Mouse (Mus musculus): ENCODE data around the gene Ifna7. TPM values are rescaled to one million over a fixed set of nuclear protein-coding genes. Genes with fewer than 3 reads are reported as not detected.

Ifna7 gene
- polyA plus RNA-seq (2012; rRNA removed; ENCODE audit: low replicate concordance) = not detected in 2 replicates

DNA sequence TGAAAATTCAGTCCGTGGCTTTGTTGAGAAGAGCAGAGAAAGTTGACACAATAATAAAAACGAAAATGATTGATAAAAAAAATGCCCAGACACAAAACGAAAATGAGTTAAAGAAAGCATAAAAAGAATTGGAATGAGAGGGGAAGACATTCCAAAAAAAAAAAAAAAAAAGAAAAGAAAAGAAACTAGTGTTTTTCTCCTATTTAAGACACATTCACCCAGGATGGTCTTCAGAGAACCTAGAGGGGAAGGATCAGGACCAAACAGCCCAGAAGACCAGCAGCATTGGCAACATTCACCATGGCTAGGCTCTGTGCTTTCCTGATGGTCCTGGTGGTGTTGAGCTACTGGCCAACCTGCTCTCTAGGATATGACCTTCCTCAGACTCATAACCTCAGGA lies at the start of gene Ifna7:
TSS of gene Ifna7 (plus strand) at position 301 of the 400 bp plus-strand sequence.

DNA sequence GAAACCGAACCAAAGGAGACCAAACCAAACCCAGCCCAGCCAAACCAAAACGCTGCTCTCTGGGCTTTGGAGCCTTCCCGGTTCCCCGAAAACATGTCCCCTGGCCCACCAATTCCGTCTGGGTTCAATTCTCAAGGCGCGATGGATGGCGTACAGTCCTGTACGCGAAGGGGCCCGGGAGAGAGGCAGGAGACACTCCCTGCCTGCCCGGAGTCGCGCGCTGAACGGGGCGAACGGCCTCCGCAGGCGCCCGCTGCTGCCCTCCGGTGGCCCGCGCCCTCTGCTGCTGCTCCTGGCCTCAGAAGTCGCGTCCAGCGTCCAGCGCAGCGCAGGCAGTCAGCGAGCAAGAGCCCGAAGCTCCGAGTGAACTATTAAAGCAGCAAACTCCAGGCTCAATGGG lies 42.5 kb upstream of the Ifna7 start, which contains the start of gene Gm13290:
TSS of gene Gm13290 (plus strand) at position 301 of the 400 bp plus-strand sequence.

DNA sequence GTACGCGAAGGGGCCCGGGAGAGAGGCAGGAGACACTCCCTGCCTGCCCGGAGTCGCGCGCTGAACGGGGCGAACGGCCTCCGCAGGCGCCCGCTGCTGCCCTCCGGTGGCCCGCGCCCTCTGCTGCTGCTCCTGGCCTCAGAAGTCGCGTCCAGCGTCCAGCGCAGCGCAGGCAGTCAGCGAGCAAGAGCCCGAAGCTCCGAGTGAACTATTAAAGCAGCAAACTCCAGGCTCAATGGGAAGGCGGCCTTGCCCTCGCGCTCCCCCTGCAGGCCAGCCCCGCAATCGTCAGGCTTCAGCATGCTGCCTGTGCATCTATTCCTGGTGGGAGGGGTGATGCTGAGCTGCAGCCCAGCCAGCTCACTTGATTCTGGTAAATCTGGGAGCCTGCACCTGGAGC lies 39.4 kb upstream of the Ifna7 start, which contains the start of gene Gm13289:
TSS of gene Gm13289 (plus strand) at position 301 of the 400 bp plus-strand sequence.

DNA sequence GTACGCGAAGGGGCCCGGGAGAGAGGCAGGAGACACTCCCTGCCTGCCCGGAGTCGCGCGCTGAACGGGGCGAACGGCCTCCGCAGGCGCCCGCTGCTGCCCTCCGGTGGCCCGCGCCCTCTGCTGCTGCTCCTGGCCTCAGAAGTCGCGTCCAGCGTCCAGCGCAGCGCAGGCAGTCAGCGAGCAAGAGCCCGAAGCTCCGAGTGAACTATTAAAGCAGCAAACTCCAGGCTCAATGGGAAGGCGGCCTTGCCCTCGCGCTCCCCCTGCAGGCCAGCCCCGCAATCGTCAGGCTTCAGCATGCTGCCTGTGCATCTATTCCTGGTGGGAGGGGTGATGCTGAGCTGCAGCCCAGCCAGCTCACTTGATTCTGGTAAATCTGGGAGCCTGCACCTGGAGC lies 36.5 kb upstream of the Ifna7 start, which contains the start of gene Gm13272:
TSS of gene Gm13272 (plus strand) at position 301 of the 400 bp plus-strand sequence.

DNA sequence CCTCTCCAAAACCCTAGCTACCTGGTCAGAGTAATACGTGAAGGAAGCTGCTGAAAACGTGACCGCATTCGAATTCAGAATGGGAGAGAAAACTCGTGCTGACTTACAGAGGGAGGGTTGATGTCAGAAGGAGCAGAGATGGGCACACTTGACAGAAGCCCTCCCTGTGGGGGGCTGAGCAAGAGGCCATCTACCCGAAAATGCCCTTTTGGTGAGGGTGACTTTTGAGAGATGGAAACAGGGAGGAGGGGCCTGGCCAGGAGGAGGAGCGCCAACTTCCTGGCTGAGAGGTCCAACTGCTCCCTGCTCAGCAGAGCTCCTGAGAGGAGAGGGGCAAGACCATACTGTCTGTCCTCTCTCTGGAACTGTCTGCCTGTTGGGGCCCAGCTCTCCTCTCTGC lies 34.2 kb upstream of the Ifna7 start, which contains the start of gene Ifnz:
TSS of gene Ifnz (plus strand) at position 301 of the 400 bp plus-strand sequence.

DNA sequence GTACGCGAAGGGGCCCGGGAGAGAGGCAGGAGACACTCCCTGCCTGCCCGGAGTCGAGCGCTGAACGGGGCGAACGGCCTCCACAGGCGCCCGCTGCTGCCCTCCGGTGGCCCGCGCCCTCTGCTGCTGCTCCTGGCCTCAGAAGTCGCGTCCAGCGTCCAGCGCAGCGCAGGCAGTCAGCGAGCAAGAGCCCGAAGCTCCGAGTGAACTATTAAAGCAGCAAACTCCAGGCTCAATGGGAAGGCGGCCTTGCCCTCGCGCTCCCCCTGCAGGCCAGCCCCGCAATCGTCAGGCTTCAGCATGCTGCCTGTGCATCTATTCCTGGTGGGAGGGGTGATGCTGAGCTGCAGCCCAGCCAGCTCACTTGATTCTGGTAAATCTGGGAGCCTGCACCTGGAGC lies 30.6 kb upstream of the Ifna7 start, which contains the start of gene Gm13276:
TSS of gene Gm13276 (plus strand) at position 301 of the 400 bp plus-strand sequence.

DNA sequence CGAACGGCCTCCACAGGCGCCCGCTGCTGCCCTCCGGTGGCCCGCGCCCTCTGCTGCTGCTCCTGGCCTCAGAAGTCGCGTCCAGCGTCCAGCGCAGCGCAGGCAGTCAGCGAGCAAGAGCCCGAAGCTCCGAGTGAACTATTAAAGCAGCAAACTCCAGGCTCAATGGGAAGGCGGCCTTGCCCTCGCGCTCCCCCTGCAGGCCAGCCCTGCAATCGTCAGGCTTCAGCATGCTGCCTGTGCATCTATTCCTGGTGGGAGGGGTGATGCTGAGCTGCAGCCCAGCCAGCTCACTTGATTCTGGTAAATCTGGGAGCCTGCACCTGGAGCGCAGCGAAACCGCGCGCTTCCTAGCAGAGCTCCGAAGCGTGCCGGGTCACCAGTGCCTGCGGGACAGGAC lies 27.6 kb upstream of the Ifna7 start, which contains the start of gene Gm13277:
TSS of gene Gm13277 (plus strand) at position 231 of the 400 bp plus-strand sequence.

DNA sequence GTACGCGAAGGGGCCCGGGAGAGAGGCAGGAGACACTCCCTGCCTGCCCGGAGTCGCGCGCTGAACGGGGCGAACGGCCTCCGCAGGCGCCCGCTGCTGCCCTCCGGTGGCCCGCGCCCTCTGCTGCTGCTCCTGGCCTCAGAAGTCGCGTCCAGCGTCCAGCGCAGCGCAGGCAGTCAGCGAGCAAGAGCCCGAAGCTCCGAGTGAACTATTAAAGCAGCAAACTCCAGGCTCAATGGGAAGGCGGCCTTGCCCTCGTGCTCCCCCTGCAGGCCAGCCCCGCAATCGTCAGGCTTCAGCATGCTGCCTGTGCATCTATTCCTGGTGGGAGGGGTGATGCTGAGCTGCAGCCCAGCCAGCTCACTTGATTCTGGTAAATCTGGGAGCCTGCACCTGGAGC lies 24.8 kb upstream of the Ifna7 start, which contains the start of gene Gm13278:
TSS of gene Gm13278 (plus strand) at position 301 of the 400 bp plus-strand sequence.

DNA sequence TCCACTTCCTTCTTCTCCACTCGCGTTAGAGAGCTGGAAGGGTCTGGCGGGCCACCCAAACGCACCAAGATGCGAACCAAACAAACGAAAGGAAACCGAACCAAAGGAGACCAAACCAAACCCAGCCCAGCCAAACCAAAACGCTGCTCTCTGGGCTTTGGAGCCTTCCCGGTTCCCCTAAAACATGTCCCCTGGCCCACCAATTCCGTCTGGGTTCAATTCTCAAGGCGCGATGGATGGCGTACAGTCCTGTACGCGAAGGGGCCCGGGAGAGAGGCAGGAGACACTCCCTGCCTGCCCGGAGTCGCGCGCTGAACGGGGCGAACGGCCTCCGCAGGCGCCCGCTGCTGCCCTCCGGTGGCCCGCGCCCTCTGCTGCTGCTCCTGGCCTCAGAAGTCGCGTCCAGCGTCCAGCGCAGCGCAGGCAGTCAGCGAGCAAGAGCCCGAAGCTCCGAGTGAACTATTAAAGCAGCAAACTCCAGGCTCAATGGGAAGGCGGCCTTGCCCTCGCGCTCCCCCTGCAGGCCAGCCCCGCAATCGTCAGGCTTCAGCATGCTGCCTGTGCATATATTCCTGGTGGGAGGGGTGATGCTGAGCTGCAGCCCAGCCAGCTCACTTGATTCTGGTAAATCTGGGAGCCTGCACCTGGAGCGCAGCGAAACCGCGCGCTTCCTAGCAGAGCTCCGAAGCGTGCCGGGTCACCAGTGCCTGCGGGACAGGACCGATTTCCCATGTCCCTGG lies 21.9 kb upstream of the Ifna7 start, which contains the start of gene Gm13275:
TSS of gene Gm13275 (plus strand) at position 552 of the 740 bp plus-strand sequence.

DNA sequence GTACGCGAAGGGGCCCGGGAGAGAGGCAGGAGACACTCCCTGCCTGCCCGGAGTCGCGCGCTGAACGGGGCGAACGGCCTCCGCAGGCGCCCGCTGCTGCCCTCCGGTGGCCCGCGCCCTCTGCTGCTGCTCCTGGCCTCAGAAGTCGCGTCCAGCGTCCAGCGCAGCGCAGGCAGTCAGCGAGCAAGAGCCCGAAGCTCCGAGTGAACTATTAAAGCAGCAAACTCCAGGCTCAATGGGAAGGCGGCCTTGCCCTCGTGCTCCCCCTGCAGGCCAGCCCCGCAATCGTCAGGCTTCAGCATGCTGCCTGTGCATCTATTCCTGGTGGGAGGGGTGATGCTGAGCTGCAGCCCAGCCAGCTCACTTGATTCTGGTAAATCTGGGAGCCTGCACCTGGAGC lies 18.9 kb upstream of the Ifna7 start, which contains the start of gene Gm13279:
TSS of gene Gm13279 (plus strand) at position 301 of the 400 bp plus-strand sequence.

DNA sequence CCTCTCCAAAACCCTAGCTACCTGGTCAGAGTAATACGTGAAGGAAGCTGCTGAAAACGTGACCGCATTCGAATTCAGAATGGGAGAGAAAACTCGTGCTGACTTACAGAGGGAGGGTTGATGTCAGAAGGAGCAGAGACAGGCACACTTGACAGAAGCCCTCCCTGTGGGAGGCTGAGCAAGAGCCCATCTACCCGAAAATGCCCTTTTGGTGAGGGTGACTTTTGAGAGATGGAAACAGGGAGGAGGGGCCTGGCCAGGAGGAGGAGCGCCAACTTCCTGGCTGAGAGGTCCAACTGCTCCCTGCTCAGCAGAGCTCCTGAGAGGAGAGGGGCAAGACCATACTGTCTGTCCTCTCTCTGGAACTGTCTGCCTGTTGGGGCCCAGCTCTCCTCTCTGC lies 16.7 kb upstream of the Ifna7 start, which contains the start of gene Gm13285:
TSS of gene Gm13285 (plus strand) at position 301 of the 400 bp plus-strand sequence.

DNA sequence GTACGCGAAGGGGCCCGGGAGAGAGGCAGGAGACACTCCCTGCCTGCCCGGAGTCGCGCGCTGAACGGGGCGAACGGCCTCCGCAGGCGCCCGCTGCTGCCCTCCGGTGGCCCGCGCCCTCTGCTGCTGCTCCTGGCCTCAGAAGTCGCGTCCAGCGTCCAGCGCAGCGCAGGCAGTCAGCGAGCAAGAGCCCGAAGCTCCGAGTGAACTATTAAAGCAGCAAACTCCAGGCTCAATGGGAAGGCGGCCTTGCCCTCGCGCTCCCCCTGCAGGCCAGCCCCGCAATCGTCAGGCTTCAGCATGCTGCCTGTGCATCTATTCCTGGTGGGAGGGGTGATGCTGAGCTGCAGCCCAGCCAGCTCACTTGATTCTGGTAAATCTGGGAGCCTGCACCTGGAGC lies 13.1 kb upstream of the Ifna7 start, which contains the start of gene Gm13287:
TSS of gene Gm13287 (plus strand) at position 301 of the 400 bp plus-strand sequence.

DNA sequence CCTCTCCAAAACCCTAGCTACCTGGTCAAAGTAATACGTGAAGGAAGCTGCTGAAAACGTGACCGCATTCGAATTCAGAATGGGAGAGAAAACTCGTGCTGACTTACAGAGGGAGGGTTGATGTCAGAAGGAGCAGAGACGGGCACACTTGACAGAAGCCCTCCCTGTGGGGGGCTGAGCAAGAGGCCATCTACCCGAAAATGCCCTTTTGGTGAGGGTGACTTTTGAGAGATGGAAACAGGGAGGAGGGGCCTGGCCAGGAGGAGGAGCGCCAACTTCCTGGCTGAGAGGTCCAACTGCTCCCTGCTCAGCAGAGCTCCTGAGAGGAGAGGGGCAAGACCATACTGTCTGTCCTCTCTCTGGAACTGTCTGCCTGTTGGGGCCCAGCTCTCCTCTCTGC lies 10.8 kb upstream of the Ifna7 start, which contains the start of gene Gm13288:
TSS of gene Gm13288 (plus strand) at position 301 of the 400 bp plus-strand sequence.

DNA sequence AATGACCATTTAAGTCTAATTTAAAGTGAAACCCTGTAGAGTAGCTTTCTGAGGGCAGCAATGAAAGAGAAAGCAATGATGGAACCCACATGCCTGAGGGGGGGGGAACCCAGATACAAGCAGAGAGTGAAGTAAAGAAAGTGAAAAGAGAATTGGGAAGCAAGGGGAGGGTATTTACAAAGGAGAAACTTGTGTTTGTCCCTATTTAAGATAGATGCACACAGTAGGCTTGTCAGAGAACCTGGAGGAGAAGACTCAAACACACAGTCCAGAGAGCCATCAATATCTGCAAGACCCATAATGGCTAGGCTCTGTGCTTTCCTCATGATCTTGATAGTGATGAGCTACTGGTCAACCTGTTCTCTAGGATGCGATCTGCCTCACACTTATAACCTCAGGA lies 3.6 kb downstream of the Ifna7 start, which contains the start of gene Ifna11:
TSS of gene Ifna11 (plus strand) at position 301 of the 400 bp plus-strand sequence.

DNA sequence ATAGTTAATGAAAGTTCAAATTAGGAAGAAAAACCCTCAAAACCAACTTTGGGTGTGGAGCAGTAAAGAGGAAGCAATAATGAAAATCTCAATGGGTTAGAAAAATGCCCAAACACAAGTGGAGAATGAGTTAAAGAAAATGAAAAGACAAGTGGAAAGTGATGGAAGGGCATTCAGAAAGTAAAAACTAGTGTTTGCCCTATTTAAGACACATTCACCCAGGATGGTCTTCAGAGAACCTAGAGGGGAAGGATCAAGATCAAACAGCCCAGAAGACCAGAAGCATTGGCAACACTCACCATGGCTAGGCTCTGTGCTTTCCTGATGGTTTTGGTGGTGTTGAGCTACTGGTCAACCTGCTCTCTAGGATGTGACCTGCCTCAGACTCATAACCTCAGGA lies 11.1 kb downstream of the Ifna7 start, which contains the start of gene Ifna6:
TSS of gene Ifna6 (plus strand) at position 301 of the 400 bp plus-strand sequence.

DNA sequence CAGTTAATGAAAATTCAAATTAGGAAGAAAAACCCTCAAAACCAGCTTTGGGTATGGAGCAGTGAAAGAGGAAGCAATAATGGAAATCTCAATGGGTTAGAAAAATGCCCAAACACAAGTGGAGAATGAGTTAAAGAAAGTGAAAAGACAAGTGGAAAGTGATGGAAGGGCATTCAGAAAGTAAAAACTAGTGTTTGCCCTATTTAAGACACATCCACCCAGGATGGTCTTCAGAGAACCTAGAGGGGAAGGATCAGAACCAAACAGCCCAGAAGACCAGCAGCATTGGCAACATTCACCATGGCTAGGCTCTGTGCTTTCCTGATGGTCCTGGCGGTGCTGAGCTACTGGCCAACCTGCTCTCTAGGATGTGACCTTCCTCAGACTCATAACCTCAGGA lies 19.2 kb downstream of the Ifna7 start, which contains the start of gene Ifna5:
TSS of gene Ifna5 (plus strand) at position 301 of the 400 bp plus-strand sequence.

DNA sequence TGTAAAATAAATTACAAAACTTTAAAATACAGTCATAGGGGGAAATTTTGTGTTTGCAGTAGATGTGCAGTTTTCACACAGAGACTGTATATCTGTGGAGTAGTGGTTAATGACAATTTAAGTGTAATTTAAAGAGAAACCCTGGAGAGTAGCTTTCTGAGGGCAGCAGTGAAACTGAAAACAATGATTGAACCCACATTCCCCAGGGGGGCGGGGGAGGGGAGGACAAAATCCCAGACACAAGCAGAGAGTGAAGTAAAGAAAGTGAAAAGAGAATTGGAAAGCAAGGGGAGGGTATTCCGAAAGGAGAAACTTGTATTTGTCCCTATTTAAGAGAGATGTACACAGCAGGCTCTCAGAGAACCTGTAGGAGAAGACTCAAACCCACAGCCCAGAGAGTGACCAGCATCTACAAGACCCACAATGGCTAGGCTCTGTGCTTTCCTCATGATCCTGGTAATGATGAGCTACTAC lies 25.4 kb downstream of the Ifna7 start, which contains the start of gene Ifna4:
TSS of gene Ifna4 (plus strand) at position 424 of the 474 bp plus-strand sequence.

DNA sequence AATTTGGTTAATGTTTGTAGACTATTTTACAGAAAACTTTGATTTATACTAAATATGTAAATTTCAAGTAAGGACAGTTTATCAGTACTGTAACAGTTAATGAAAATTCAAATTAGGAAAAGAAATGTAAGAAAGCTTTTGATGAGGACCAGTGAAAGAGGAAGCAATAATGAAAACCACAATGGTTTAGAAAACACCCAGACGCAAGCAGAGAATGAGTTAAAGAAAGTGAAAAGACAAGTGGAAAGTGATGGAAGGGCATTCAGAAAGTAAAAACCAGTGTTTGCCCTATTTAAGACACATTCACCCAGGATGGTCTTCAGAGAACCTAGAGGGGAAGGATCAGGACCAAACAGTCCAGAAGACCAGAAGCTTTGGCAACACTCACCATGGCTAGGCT lies 33.7 kb downstream of the Ifna7 start, which contains the start of gene Ifna1:
TSS of gene Ifna1 (plus strand) at position 390 of the 400 bp plus-strand sequence.

Other genes starting within 250 kb of the Ifna7 start
- gene Ifna14, start 244.4 kb upstream of the Ifna7 start, polyA plus RNA-seq (2012; rRNA removed; ENCODE audit: low replicate concordance) = not detected in 2 replicates
- gene Ifna9, start 223.8 kb upstream of the Ifna7 start, polyA plus RNA-seq (2012; rRNA removed; ENCODE audit: low replicate concordance) = not detected in 2 replicates
- not detected in 2 replicates for gene Ifna12, start 212.9 kb upstream of the Ifna7 start, polyA plus RNA-seq (2012; rRNA removed; ENCODE audit: low replicate concordance)
- not detected in 2 replicates for gene C87499, start 181.8 kb upstream of the Ifna7 start, polyA plus RNA-seq (2012; rRNA removed; ENCODE audit: low replicate concordance)
- gene Ifna13, start 171.8 kb upstream of the Ifna7 start, polyA plus RNA-seq (2012; rRNA removed; ENCODE audit: low replicate concordance) = not detected in 2 replicates
- not detected in 2 replicates for gene Ifna16, start 139.3 kb upstream of the Ifna7 start, polyA plus RNA-seq (2012; rRNA removed; ENCODE audit: low replicate concordance)
- gene Ifna2, start 132.3 kb upstream of the Ifna7 start, polyA plus RNA-seq (2012; rRNA removed; ENCODE audit: low replicate concordance) = not detected in 2 replicates
- not detected in 2 replicates for gene Ifnab, start 124.9 kb upstream of the Ifna7 start, polyA plus RNA-seq (2012; rRNA removed; ENCODE audit: low replicate concordance)
- 0.43 TPM in 1 of 2 replicates, not detected in the other for gene Gm26566, start 94.4 kb upstream of the Ifna7 start, polyA plus RNA-seq (2012; rRNA removed; ENCODE audit: low replicate concordance)
- gene Klhl9, start 93.8 kb upstream of the Ifna7 start, polyA plus RNA-seq (2012; rRNA removed; ENCODE audit: low replicate concordance) = 16.8 and 23.2 TPM in 2 replicates
- not detected in 2 replicates for gene Gm13271, start 61.4 kb upstream of the Ifna7 start, polyA plus RNA-seq (2012; rRNA removed; ENCODE audit: low replicate concordance)
- 0.17 and 0.27 TPM in 2 replicates for gene Gm13283, start 56.1 kb upstream of the Ifna7 start, polyA plus RNA-seq (2012; rRNA removed; ENCODE audit: low replicate concordance)
- gene Gm13290, start 42.4 kb upstream of the Ifna7 start, polyA plus RNA-seq (2012; rRNA removed; ENCODE audit: low replicate concordance) = not detected in 2 replicates
- gene Gm13289, start 39.3 kb upstream of the Ifna7 start, polyA plus RNA-seq (2012; rRNA removed; ENCODE audit: low replicate concordance) = not detected in 2 replicates
- gene Gm13272, start 36.4 kb upstream of the Ifna7 start, polyA plus RNA-seq (2012; rRNA removed; ENCODE audit: low replicate concordance) = not detected in 2 replicates
- gene Ifnz, start 34.1 kb upstream of the Ifna7 start, polyA plus RNA-seq (2012; rRNA removed; ENCODE audit: low replicate concordance) = 0.07 TPM in 1 of 2 replicates, not detected in the other
- gene Gm13276, start 30.5 kb upstream of the Ifna7 start, polyA plus RNA-seq (2012; rRNA removed; ENCODE audit: low replicate concordance) = not detected in 2 replicates
- gene Gm13277, start 27.6 kb upstream of the Ifna7 start, polyA plus RNA-seq (2012; rRNA removed; ENCODE audit: low replicate concordance) = not detected in 2 replicates
- gene Gm13278, start 24.7 kb upstream of the Ifna7 start, polyA plus RNA-seq (2012; rRNA removed; ENCODE audit: low replicate concordance) = not detected in 2 replicates
- gene Gm13275, start 21.7 kb upstream of the Ifna7 start, polyA plus RNA-seq (2012; rRNA removed; ENCODE audit: low replicate concordance) = not detected in 2 replicates
- gene Gm13279, start 18.8 kb upstream of the Ifna7 start, polyA plus RNA-seq (2012; rRNA removed; ENCODE audit: low replicate concordance) = not detected in 2 replicates
- gene Gm13285, start 16.6 kb upstream of the Ifna7 start, polyA plus RNA-seq (2012; rRNA removed; ENCODE audit: low replicate concordance) = not detected in 2 replicates
- not detected in 2 replicates for gene Gm13287, start 13.0 kb upstream of the Ifna7 start, polyA plus RNA-seq (2012; rRNA removed; ENCODE audit: low replicate concordance)
- gene Gm13288, start 10.7 kb upstream of the Ifna7 start, polyA plus RNA-seq (2012; rRNA removed; ENCODE audit: low replicate concordance) = not detected in 2 replicates
- not detected in 2 replicates for gene Ifna11, start 3.7 kb downstream of the Ifna7 start, polyA plus RNA-seq (2012; rRNA removed; ENCODE audit: low replicate concordance)
- gene Ifna6, start 11.2 kb downstream of the Ifna7 start, polyA plus RNA-seq (2012; rRNA removed; ENCODE audit: low replicate concordance) = not detected in 2 replicates
- not detected in 2 replicates for gene Ifna5, start 19.3 kb downstream of the Ifna7 start, polyA plus RNA-seq (2012; rRNA removed; ENCODE audit: low replicate concordance)
- not detected in 2 replicates for gene Ifna4, start 25.6 kb downstream of the Ifna7 start, polyA plus RNA-seq (2012; rRNA removed; ENCODE audit: low replicate concordance)
- not detected in 2 replicates for gene Ifna1, start 33.9 kb downstream of the Ifna7 start, polyA plus RNA-seq (2012; rRNA removed; ENCODE audit: low replicate concordance)
- gene Ifne, start 64.0 kb downstream of the Ifna7 start, polyA plus RNA-seq (2012; rRNA removed; ENCODE audit: low replicate concordance) = not detected in 2 replicates